Mouse (Mus musculus) neural tube, embryonic 12.5 days (tissue): ENCODE data around the gene Glmp. TPM values are rescaled to one million over a fixed set of nuclear protein-coding genes. Genes with fewer than 3 reads are reported as not detected.
"Not testable (repeated sequence)": the region's sequence is repeated elsewhere in the genome, so short reads cannot be mapped to it uniquely, and the experiment has no call there.

Experiments used
- ATAC-seq: fragments of 200-750 bp; cut with Nextera tagmentation; 2 replicates; pipeline ENCODE4 v1.8.0; 2017; ENCODE audit warnings: low read depth, mild to moderate bottlenecking, moderate TSS enrichment, moderate library complexity; ENCODE audit not compliant: low FRiP score
- H3K27ac ChIP-seq: fragments of 300-500 bp; sonication (generic); 2 replicates; pipeline ENCODE4 v1.5.1; 2016
- H3K27me3 ChIP-seq: fragments of 300-500 bp; sonication (generic); replicated peaks from 2 replicates; pipeline ENCODE4 v1.6.1; 2016; ENCODE audit warnings: mild to moderate bottlenecking
- H3K36me3 ChIP-seq: fragments of 300-500 bp; sonication (generic); 2 replicates; pipeline ENCODE4 v1.6.1; 2016; ENCODE audit warnings: mild to moderate bottlenecking
- H3K4me1 ChIP-seq: fragments of 300-500 bp; sonication (generic); 2 replicates; pipeline ENCODE4 v1.6.1; 2016
- H3K4me2 ChIP-seq: fragments of 300-500 bp; sonication (generic); replicated peaks from 2 replicates; pipeline ENCODE4 v1.6.1; 2016; ENCODE audit warnings: mild to moderate bottlenecking
- H3K4me3 ChIP-seq: fragments of 300-500 bp; sonication (generic); 2 replicates; pipeline ENCODE4 v1.5.1; 2016
- H3K9ac ChIP-seq: fragments of 300-500 bp; sonication (generic); 2 replicates; pipeline ENCODE4 v1.6.1; 2016; ENCODE audit warnings: mild to moderate bottlenecking
- H3K9me3 ChIP-seq: fragments of 300-500 bp; sonication (generic); 2 replicates; pipeline ENCODE4 v1.6.1; 2016; ENCODE audit warnings: mild to moderate bottlenecking
- WGBS: fragments of 180-500 bp; shearing (Covaris S2); methylation state at CpG from one replicate; pipeline ENCODE4 v1.1.7; 2016; 5-methylcytosine and 5-hydroxymethylcytosine counted together
- polyA plus RNA-seq: library from polyadenylated mRNA; unstranded; fragments of >200 nt; fragmentation: Nextera tagmentation; extraction: Ambion mirVana; gene quantifications from 2 replicates; pipeline ENCODE4 v1.2.1, GENCODE M21; 2016

The Glmp gene
- 116 and 131 TPM in 2 replicates for polyA plus RNA-seq

- Histone ChIP-seq H3K9ac (peak within 1 kb of the TSS; percentile 61), H3K9me3 (no peaks in the 10 kb centered on the region), H3K4me3 (peak within 1 kb of the TSS; percentile 56), H3K4me2 (peak within 1 kb of the TSS; percentile 83), H3K27ac (no peak within 1 kb of the TSS), H3K36me3 (peaks cover 53% of the 10 kb centered on the region), H3K4me1 (peaks cover 9% of the 10 kb centered on the region), H3K27me3 (no peaks in the 10 kb centered on the region)
- 3% methylated on average over 10 of the region's 10 CpGs for WGBS
- ATAC-seq, result peak; percentile 59
Observed at GRCm38 (mm10) chr3:88324951-88325405, at the start of gene Glmp. TSS of gene Glmp (plus strand) at chr3:88325023.

- Histone ChIP-seq H3K9ac (no peak overlapping the region), H3K27me3 (no peaks in the 10 kb centered on the region), H3K9me3 (no peaks in the 10 kb centered on the region), H3K4me3 (no peak overlapping the region), H3K4me1 (no peaks in the 10 kb centered on the region), H3K4me2 (no peak overlapping the region), H3K36me3 (no peaks in the 10 kb centered on the region), H3K27ac (no peak overlapping the region)
- WGBS, result 85% methylated on average over 2 of the region's 2 CpGs
- no peak for ATAC-seq
Observed at GRCm38 (mm10) chr3:88276121-88276520, 48.7 kb upstream of the Glmp start.

- Histone ChIP-seq H3K4me2 (no peak overlapping the region), H3K27me3 (no peaks in the 10 kb centered on the region), H3K4me1 (no peaks in the 10 kb centered on the region), H3K9ac (no peak overlapping the region), H3K27ac (no peak overlapping the region), H3K9me3 (no peaks in the 10 kb centered on the region), H3K36me3 (no peaks in the 10 kb centered on the region), H3K4me3 (no peak overlapping the region)
- WGBS, result 42% methylated on average over 7 of the region's 7 CpGs
- ATAC-seq, result no peak
Observed at GRCm38 (mm10) chr3:88276529-88277143, 48.2 kb upstream of the Glmp start.

GRCm38 (mm10) chr3:88280035-88280434 lies 44.8 kb upstream of the Glmp start:
- H3K4me3 ChIP-seq, result no peak overlapping the region
- H3K27me3 ChIP-seq, result no peaks in the 10 kb centered on the region
- no peaks in the 10 kb centered on the region for H3K36me3 ChIP-seq
- no peak overlapping the region for H3K4me2 ChIP-seq
- 90% methylated on average over 2 of the region's 2 CpGs for WGBS
- H3K9me3 ChIP-seq, result no peaks in the 10 kb centered on the region
- no peak for ATAC-seq
- H3K27ac ChIP-seq, result no peak overlapping the region
- no peak overlapping the region for H3K9ac ChIP-seq
- H3K4me1 ChIP-seq, result no peaks in the 10 kb centered on the region

- ATAC-seq, H3K4me2 ChIP-seq, H3K4me3 ChIP-seq, H3K4me1 ChIP-seq, H3K27ac ChIP-seq, H3K9ac ChIP-seq, H3K36me3 ChIP-seq, H3K27me3 ChIP-seq, H3K9me3 ChIP-seq: not testable (repeated sequence)
- 67% methylated on average over 11 of the region's 11 CpGs for WGBS
Observed at GRCm38 (mm10) chr3:88281141-88281916, 43.5 kb upstream of the Glmp start.

GRCm38 (mm10) chr3:88284815-88285564 lies 39.8 kb upstream of the Glmp start:
- not testable (repeated sequence) for H3K27ac ChIP-seq, H3K4me1 ChIP-seq, H3K9me3 ChIP-seq, H3K4me3 ChIP-seq, H3K27me3 ChIP-seq, H3K9ac ChIP-seq, H3K4me2 ChIP-seq, ATAC-seq, H3K36me3 ChIP-seq
- 96% methylated on average over 14 of the region's 14 CpGs for WGBS

GRCm38 (mm10) chr3:88285565-88285895 lies 39.3 kb upstream of the Glmp start:
- not testable (repeated sequence) for ATAC-seq, H3K27ac ChIP-seq, H3K36me3 ChIP-seq, H3K4me3 ChIP-seq, H3K9ac ChIP-seq, H3K4me2 ChIP-seq, H3K9me3 ChIP-seq, H3K4me1 ChIP-seq, H3K27me3 ChIP-seq
- WGBS, result 60% methylated on average over 1 of the region's 2 CpGs

- H3K36me3 ChIP-seq, result no peaks in the 10 kb centered on the region
- no peaks in the 10 kb centered on the region for H3K9me3 ChIP-seq
- H3K27ac ChIP-seq, result no peak within 1 kb of the TSS
- H3K9ac ChIP-seq, result no peak within 1 kb of the TSS
- no peak for ATAC-seq
- no peaks in the 10 kb centered on the region for H3K27me3 ChIP-seq
- no peak within 1 kb of the TSS for H3K4me2 ChIP-seq
- H3K4me1 ChIP-seq, result no peaks in the 10 kb centered on the region
- H3K4me3 ChIP-seq, result no peak within 1 kb of the TSS
- WGBS, result 96% methylated on average over 4 of the region's 4 CpGs
Observed at GRCm38 (mm10) chr3:88287110-88287509, 37.7 kb upstream of the Glmp start, which contains the start of gene Gm38392. TSS of gene Gm38392 (minus strand) at chr3:88287210.

- H3K4me1 ChIP-seq, H3K36me3 ChIP-seq, H3K27ac ChIP-seq, H3K4me3 ChIP-seq, H3K4me2 ChIP-seq, H3K9me3 ChIP-seq, H3K9ac ChIP-seq, H3K27me3 ChIP-seq, ATAC-seq: not testable (repeated sequence)
- 83% methylated on average over 9 of the region's 10 CpGs for WGBS
Observed at GRCm38 (mm10) chr3:88288133-88288713, 36.6 kb upstream of the Glmp start.

GRCm38 (mm10) chr3:88291970-88292369 lies 32.9 kb upstream of the Glmp start:
- no peak overlapping the region for H3K9ac ChIP-seq
- no peaks in the 10 kb centered on the region for H3K36me3 ChIP-seq
- H3K4me2 ChIP-seq, result no peak overlapping the region
- no peak overlapping the region for H3K27ac ChIP-seq
- ATAC-seq, result no peak
- no peaks in the 10 kb centered on the region for H3K27me3 ChIP-seq
- peaks cover 3% of the 10 kb centered on the region; the same call in 1 of the 2 replicates for H3K4me1 ChIP-seq
- WGBS, result 53% methylated on average over 4 of the region's 4 CpGs
- no peak overlapping the region for H3K4me3 ChIP-seq
- no peaks in the 10 kb centered on the region for H3K9me3 ChIP-seq

- not testable (repeated sequence) for H3K4me3 ChIP-seq, ATAC-seq, H3K27ac ChIP-seq, H3K36me3 ChIP-seq, H3K9ac ChIP-seq, H3K9me3 ChIP-seq, H3K27me3 ChIP-seq
- 61% methylated on average over 1 of the region's 1 CpGs for WGBS
- Histone ChIP-seq H3K4me2 (peak overlapping the region; percentile 80), H3K4me1 (peaks cover 11% of the 10 kb centered on the region)
Observed at GRCm38 (mm10) chr3:88295272-88295671, 29.6 kb upstream of the Glmp start.

- peaks cover 19% of the 10 kb centered on the region for H3K36me3 ChIP-seq
- no peaks in the 10 kb centered on the region for H3K27me3 ChIP-seq
- H3K4me2 ChIP-seq, result peak overlapping the region; percentile 80
- peaks cover 11% of the 10 kb centered on the region for H3K4me1 ChIP-seq
- ATAC-seq, result peak; percentile 46
- no peaks in the 10 kb centered on the region for H3K9me3 ChIP-seq
- H3K9ac ChIP-seq, result peak overlapping the region; percentile 53
- H3K27ac ChIP-seq, result no peak overlapping the region
- WGBS, result under 1% methylated on average over 12 of the region's 12 CpGs
- H3K4me3 ChIP-seq, result peak overlapping the region; percentile 76
Observed at GRCm38 (mm10) chr3:88296110-88296560, 28.7 kb upstream of the Glmp start.
